Mouse (Mus musculus) skeletal muscle tissue, postnatal 0 days (tissue): Measurements from ENCODE around the gene Vav2. TPM values are rescaled to one million over a fixed set of nuclear protein-coding genes. Genes with fewer than 3 reads are reported as not detected.

Experiments used
- microRNA-seq, 2 experiments: library from miRNA; unstranded; fragments of <30 nt; microRNA quantifications; one replicate each; pipeline ENCODE4; 2016
- polyA plus RNA-seq: library from polyadenylated mRNA; unstranded; fragments of >200 nt; fragmentation: Nextera tagmentation; extraction: Ambion mirVana; gene quantifications from 2 replicates; pipeline ENCODE4 v1.2.1, GENCODE M21; 2015

Gene Vav2
- 1.9 and 2.0 TPM in 2 replicates for polyA plus RNA-seq

GRCm38 (mm10) chr2:27426855-27427457, at the start of gene Vav2:
Vav2 (minus strand) TSS chr2:27427033.

GRCm38 (mm10) chr2:27441767-27442707, 15.2 kb upstream of the Vav2 start, which contains the start of gene Brd3os:
Brd3os (plus strand) TSS chr2:27442324.

DNA sequence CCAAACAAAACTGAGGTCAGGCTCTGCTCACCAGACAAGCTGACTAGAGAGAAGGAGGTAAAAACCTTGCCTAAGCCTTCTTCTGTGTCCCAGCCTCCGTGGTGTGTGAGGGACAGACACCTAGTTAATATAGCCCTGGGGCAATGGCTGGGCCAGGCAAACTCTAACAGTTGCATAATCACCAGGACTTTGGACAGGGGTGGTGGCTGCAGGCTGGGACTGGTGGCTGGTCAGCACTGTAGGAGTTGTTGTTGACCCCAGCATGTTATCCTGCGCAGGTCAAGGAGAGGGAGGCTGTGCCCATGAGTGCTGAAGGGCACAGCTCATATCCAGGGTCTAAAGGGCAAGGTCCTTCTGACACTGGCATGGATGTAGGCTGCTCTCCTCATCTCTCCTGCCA, 178.6 kb downstream of the Vav2 start, which contains the start of gene Sardh:
Gene Sardh, minus strand, starts transcription at position 127 of the 400 bp plus-strand sequence.

Small RNA genes lying within 50 kb of the gene (microRNA-seq; reads per million reads assigned to microRNA genes)
- gene Gm24049 (0 reads per million in 2 experiments), gene Mir7578 (0 reads per million in 2 experiments)

Other genes starting within 250 kb of the Vav2 start
- 5.0 and 5.7 TPM in 2 replicates for gene Sardh, start 178.7 kb downstream of the Vav2 start, polyA plus RNA-seq
- gene Brd3os, start 15.3 kb upstream of the Vav2 start, polyA plus RNA-seq = 2.4 and 3.4 TPM in 2 replicates
- gene Brd3, start 80.6 kb upstream of the Vav2 start, polyA plus RNA-seq = 84.3 and 87.4 TPM in 2 replicates
- 22.8 and 23.4 TPM in 2 replicates for gene Wdr5, start 88.1 kb upstream of the Vav2 start, polyA plus RNA-seq
- 8.7 and 9.4 TPM in 2 replicates for gene Rxra, start 249.4 kb upstream of the Vav2 start, polyA plus RNA-seq